Mouse (Mus musculus): ENCODE measurements at regions not wholly inside any gene's neighbourhood (a gene's known extent, or its start where the extent isn't known, plus 50 kb on each side); places are given as distances from the start of the nearest gene placed in this dataset.
"Not testable (repeated sequence)": the region's sequence is repeated elsewhere in the genome, so short reads cannot be mapped to it uniquely, and the experiment has no call there.

DNA sequence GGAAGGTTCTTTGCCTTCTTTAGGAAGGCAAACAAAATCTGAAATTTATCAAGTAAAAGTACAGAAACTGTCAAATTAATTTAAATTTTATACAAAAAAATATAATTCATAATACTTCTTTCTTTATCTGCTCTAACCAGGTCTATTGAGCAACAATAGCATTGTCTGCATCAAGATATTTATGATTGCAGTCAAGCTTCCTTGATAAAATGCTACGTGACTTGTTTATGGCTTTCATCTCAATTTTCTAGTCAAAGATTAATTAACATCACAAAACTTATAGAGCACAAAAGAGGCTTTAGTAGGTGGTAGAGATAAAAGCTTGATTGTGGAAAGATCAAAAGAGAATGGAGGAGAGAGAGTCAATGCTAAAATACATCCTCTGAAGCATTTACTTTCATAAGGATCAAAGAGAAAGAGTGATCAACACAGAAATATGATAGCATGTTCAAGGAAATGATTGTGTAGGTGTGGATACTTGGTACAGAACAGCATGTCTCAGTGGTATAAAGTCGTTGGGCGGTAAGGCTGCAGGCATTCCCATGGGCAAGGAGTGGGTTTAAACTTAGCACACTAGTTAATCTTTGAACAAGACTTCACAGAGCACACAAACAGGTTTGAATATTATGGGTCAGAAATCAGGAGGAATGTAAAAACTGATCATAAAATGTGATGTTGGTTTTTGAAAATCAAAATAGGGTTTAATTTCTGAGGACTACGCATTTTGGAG lies 164.3 kb upstream of the Speer4f2 start:
- no peak for DNase-seq (ENCODE audit: low spot score)

DNA sequence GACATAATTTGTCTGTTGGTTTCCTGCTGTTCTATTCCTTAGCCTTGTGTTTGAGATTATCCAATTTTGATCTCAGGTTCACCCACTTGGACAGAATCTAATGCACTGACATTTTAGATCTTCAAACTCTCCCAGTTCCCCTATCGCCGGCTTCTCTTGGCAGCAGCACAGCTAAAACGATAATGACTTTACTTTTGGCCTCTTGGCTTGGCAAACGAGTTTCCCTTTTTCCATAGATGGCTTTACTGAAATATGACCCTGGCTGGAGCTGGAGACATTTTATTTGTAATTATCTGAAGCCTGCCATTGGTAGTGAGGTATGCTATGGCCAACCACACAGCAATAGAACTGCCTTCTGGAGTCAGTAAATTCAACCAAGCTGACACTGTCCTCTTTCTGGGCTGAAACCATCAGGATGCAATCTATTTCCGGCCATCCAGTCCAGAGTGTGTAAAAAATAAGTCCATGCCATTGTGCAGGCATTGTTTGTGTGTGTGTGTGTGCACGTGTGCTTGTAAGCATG lies 162.2 kb upstream of the Speer4f2 start:
- no peak for DNase-seq (ENCODE audit: low spot score)

DNA sequence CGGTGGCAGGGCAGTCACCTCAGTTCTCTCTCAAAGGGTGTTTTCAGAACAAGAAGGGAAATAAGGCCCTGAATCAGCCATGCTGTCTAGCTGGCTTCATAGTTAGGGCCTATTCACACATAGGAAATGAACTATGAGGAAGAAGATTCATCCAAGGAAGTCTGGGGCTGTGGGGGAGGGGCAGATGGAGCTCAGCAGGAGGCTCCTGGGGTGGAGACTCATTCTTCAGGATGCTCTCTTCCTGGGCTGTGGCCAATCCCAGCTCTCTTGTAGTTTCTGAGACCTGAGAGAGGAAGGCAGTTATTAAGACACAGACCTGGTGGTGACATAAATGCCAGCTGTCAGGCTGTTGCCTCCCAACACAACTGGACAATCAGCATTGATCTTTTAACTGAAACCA lies 149.4 kb upstream of the Speer4f2 start:
- DNase-seq (ENCODE audit: low spot score), result not testable (repeated sequence)

DNA sequence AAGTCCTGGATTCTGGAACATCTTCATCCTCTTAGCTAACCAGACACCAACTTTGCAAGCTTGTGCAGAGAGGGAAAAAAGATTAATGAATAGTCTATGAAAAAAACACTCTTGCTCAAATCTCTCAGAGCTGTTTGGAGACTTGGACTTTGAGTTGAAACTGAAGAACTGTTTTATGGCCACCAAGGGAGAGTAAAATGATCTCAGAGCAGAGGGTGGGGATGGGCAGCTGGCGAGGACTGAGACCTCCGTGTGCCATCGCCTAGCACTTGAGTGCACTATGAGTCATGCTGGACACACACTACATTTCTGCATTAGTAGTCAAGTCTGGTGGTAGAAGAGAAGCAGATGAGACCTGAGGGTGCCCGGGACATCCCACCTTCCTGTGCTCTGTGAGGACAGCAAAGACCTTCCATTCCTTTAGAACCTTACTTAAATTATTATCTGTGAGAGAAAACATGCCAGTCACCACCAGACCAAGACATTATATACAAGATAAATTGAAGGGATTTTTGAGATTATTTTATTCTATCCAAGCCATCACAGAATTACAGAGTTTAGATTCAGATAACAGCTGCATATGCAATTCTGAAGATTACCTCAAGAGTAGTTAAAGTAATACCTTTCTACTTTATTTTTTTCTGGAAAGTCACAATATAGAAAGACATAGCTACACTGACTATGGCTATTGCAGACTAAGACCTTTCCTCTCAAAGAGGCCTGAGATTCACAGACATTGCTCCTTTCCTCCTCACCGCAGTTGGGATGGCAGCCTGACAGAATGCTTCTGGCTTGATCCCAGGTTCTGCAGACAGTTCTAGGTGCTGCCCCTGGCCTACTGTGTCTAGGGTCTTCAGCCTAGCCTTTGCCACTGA lies 125.0 kb upstream of the Speer4f2 start:
- no peak for DNase-seq (ENCODE audit: low spot score)

DNA sequence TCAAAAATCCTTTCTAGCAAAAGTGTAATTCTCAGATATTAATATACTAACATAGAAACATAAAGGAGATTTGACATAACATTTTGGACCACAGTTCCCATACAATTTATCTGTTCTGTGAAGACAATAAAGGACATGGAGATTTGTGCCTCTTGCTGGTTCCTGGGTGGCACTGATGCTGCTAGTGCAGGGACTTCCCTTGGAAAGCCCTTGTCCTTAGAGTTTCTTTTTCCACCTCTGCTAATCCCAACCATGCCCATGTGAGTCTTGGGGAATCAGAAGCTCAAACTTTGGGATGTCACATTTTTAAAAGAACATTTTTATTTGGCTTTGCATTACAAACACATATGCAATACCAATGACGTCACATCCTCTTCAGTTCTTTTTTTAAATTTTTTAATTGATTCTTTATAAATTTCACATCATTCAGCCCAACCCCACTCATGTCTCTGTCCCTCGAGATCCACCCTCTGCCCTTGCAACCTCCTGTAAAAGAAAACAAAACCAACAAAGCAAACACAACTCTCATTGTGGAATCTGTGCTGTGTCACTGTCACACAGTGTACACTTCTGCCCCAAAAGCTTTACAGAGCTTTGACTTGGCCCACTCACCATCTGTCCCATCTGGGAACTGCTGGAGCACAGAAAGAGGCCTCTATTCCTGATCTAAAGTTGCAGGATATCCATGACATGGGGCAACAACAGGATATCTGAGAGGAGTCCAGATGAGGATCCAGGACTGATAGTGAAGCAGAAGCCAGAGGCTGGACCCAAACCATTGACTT lies 112.2 kb upstream of the Speer4f2 start:
- no peak for DNase-seq (ENCODE audit: low spot score)

DNA sequence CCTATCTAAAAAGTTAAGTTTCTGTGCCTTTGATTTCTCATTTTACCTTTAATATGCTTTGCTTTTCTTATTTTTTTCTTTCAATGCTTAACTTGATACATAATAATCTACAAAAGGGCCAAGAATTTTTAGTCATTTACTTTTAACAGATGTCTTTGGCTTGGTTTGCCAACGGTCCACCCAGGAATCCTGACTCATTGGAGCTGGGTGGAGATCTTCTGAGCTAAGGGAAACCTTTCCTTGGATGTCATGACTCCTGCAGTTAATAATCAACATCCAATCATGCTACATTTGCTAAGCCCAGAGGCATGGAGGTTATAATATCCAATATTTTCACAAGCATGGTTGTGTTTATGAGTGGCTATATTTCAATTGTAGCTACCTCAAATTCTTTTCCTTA lies 110.9 kb upstream of the Speer4f2 start:
- DNase-seq (ENCODE audit: low spot score), result no peak

DNA sequence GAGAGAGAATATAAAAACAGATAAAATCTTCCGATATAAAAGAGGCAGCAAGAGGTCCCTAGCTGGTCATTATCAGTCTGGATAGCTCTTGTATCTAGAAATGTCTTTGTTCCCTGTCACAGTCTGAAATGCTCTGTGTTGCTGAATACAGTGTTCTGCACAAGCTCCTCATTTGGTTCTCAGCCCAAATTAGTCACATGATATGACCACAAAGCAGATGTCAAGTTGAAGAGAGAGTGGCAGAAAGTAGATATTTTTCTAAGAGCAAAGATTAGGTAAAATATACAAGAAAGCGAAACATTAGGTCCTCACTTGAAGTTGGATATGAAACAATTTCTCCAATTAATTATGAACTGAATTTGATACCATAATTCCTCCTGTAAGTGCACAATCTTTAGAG lies 101.8 kb upstream of the Speer4f2 start:
- DNase-seq (ENCODE audit: low spot score), result no peak

DNA sequence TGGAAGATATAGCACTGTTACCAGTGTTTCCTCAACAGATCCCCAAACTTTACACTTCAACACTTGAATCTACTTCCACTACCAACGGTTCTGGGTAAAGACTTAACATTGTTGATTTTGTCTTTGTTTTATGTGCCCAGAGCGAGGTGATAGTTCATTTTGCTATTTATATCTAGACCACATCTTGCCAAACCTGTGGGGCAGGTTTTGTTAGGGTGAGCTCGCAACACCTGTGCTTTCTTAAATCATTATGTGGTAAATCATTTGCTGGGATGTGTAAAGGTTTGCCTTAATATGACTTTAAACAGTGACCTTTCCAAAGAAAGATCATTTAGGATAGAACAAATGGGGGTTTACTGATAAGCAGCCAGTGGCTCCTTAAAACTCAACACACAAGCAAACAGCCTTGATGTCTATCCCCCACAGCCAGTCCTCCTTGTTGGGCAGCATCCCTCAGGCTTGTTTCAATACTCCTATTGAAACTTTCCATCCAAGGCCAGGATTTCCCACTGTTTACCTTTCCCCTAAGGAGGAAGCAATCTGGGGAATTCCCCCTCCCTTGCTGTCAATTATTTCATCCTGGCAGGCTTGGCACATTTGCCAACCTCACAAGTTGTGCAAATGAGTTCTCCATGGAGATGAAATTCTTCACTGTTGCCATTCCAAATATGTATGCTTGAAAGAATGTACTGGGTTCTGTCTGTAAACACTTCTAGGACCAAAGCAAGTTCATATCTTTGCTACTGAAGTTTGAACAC lies 101.1 kb upstream of the Speer4f2 start:
- DNase-seq (ENCODE audit: low spot score), result no peak

DNA sequence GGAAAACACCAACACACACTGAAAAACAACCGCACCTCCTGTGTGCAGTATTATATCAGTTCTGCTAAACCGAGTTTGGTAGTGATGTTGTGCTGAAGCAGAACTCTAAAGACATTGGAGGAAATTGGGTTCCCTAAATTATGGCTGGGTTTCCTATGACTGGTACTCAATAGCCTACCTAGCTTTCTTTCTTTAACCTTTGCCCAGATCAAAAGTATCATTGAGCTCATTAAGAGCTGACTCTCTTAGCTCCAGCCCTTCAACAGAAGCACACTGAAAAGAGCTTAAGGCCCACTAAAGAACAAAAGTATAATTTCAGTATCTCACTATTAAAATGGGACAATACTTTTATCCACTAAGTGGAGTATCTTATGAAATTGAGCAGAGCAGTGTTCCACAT lies 97.6 kb upstream of the Speer4f2 start:
- no peak for DNase-seq (ENCODE audit: low spot score)

DNA sequence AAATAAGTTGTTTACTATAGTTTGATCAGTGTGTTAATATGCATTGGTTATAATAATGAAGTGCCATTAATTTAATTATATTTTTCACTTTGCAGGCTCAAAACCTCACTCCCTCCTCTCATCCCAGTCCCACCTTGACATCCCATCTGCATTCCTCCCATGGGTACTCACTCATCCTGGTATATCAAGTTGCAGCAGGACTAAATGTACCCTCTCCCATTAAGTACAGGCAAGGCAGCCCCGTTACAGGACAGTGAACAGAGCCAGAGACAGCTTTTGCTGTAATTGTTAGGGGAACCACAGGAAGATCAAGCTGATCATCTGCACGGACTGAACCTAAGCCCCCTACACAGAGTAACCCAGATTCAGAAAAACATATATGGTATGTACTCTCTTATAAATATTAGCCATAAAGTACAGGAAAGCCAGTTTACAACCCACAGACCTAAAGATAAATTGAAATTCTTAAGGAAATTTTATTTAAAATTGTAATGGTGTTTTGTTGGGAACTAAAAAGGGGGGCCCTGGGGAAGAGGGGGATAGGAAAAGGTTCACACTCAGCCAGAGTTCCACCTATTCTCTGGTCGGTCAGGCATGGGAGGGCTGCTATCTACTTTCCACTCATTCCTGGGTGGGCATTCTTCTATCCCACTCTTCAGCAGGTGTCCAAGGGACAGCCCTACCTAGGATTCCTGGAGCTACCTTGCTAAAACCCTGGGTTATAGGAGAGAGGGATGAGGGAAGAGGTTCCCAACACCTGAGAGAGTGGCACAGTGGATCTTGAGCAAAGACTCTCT lies 96.0 kb upstream of the Speer4f2 start:
- DNase-seq (ENCODE audit: low spot score), result no peak

DNA sequence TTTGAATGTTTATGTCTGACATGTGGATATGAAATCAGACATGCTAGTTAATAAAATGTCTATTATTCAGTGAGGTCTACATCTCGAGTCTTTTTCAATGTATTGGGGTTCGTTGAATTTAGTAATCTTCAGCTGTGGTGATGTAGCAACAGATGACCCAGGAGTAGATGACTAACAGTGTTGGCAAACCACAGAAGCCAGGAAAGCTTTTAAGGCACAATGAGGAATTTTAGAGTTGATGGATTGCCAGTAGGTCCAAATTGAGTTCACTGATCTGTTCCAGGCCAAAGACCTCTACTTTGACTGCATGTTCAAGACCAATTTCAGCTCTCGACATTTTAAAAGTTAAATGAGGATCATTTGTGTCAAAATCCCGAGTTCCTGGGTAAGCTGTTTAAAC lies 92.8 kb upstream of the Speer4f2 start:
- no peak for DNase-seq (ENCODE audit: low spot score)

DNA sequence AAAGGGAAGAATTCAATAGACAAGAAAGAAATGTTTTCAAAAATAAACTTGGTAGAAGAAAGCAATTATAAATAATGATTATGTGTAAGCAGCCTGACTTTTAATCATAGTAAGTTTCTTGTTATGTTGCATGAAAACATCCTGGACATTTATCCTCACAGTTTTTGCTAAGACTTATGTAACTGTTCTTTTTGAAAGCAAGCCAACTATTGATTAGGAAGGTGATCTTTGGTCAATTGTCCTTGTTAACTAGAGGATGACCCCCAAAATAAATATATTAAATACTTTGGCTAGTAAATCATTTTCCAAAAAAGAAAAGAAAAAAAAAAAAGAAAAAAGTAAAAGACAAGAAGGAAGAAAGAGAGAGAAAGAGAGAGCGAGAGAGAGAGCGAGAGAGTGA lies 92.0 kb upstream of the Speer4f2 start:
- no peak for DNase-seq (ENCODE audit: low spot score)

DNA sequence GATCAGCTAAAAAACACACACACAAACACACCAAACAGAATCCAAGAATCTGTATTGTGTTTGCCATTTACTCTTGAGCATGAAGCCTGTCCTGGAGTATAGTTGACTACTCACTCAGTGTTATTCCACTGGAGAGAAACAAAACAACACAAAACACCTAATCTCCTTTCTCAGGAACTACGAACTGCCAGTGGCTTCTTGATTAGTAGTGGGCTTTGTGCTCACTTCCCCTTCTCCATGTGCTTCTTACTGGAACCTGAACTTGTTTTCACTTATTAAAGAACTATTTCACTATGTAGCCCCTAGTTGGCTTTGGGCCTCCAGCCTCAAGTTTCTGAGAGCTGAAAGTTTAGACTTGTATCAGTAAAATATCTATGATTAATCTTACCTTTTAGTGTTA lies 84.0 kb upstream of the Speer4f2 start:
- no peak for DNase-seq (ENCODE audit: low spot score)

DNA sequence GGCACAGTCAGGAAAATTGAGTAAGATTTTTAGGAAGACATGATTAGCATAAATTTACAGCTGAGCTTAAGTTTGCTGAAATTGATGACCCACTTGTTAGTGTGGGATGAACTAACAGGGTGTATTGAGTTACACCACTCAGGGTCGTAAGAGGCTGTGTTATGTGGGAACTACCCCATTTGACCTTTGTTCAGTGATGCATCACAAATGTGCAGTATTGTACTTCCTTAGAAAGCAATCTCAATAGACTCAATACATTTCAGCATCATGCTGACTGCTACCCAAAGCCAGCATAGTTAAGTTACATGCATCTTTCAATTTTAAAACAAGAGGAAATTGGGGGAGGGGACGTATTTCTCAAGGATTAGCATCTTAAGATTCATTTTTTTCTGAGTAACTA lies 80.4 kb upstream of the Speer4f2 start:
- no peak for DNase-seq (ENCODE audit: low spot score)

DNA sequence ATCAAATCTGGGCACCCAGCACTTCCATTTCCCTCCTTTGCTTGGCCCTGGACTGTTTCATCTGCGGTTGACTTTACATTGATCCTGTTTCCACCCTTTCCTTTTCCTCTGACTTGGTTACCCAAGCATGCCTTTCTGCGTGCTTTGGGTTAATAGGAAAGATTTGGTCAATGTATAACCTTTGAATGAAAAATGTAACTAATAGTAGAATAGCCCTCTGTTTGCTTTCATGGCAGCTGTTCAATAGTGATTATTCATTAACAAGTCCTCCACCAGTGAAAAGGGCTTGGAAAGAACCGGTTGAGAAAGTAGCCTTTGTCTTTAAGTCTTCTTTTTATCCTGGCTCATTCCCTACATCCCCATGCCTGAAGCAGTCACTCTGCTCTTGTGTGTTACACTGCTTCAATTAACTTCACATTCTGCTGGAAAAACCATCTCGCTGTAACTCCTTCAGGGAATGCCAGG lies 76.4 kb upstream of the Speer4f2 start:
- no peak for DNase-seq (ENCODE audit: low spot score)

DNA sequence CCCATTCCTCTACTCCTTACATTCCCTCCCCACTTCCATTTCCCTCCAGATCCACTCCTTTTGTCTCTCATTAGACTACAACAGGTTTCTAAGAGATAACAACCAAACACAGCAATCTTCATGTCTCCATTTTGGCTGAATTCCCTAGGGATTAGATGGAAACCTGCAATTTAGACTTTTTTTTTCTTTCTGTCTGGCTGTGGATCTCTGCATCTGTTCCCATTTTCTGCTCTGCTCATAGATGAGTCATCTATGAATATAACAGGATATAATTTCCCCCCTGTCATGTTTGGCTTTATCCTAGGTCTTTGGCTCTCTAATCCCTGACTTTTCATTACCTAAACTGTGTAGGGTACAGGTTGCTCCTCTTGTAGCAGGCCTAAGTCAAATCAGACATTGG lies 73.1 kb upstream of the Speer4f2 start:
- no peak for DNase-seq (ENCODE audit: low spot score)

DNA sequence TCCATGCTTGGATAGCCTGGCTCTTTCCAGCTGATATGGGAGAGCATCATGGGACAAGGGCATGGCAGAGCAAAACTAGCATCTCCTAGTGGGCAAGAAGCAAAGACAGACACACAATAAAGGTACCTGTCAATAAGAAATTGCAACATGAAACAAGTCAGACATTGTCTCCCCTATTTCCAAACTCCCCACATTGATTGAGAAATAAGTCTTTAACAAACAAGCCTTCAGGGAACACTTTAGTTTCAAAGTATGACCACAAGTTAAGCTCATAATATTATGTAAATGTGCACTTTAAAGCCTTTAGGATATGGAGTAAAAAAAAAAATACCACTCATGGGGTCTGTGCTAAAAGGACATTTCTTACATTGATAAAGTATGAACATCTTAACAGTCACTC lies 51.5 kb upstream of the Speer4f2 start:
- no peak for DNase-seq (ENCODE audit: low spot score)
